Mouse (Mus musculus) myocyte (in vitro differentiated cells): ENCODE results near the gene Wrb. TPM values are rescaled to one million over a fixed set of nuclear protein-coding genes. Genes with fewer than 3 reads are reported as not detected.
"Not testable (repeated sequence)": the region's sequence is repeated elsewhere in the genome, so short reads cannot be mapped to it uniquely, and the experiment has no call there.

Experiments
- H3K27me3 ChIP-seq: one replicate; pipeline ENCODE4 v1.6.1; 2011; ENCODE audit not compliant: control insufficient read depth, insufficient read depth, insufficient read length
- H3K36me3 ChIP-seq: one replicate; pipeline ENCODE4 v1.6.1; 2011; ENCODE audit not compliant: control insufficient read depth, insufficient read depth
- H3K4me2 ChIP-seq: one replicate; pipeline ENCODE4 v1.6.1; 2011; ENCODE audit warnings: low read depth, control low read depth
- H3K4me3 ChIP-seq: one replicate; pipeline ENCODE4 v1.5.1; 2011; ENCODE audit warnings: mild to moderate bottlenecking, control low read depth, moderate library complexity
- H3K79me2 ChIP-seq: one replicate; pipeline ENCODE4 v1.6.1; 2011; ENCODE audit not compliant: control insufficient read depth, insufficient read depth
- H3ac ChIP-seq: one replicate; pipeline ENCODE4 v1.6.1; 2011; ENCODE audit not compliant: control insufficient read depth, insufficient read length
- CEBPB ChIP-seq: IDR thresholded peaks from 2 replicates; pipeline ENCODE4 v1.6.1; 2011; ENCODE audit warnings: mild to moderate bottlenecking, moderate library complexity; ENCODE audit not compliant: poor library complexity, insufficient read depth, severe bottlenecking
- E2F4 ChIP-seq: IDR thresholded peaks from one replicate; pipeline ENCODE4 v1.6.1; 2011; ENCODE audit warnings: mild to moderate bottlenecking, control low read depth, moderate library complexity; ENCODE audit not compliant: insufficient read depth
- MAX ChIP-seq: IDR thresholded peaks from one replicate; pipeline ENCODE4 v1.6.1; 2011; ENCODE audit warnings: low read depth, mild to moderate bottlenecking, control low read depth
- MYOD1 ChIP-seq, 3 experiments: IDR thresholded peaks; one replicate each; pipeline ENCODE4 v1.6.1; 2011; ENCODE audit warnings: control low read depth in 2 of 3, low read depth in 2 of 3, mild to moderate bottlenecking in 2 of 3, moderate library complexity in 1 of 3; ENCODE audit not compliant: insufficient read length in 2 of 3, control insufficient read depth in 1 of 3
- MYOG ChIP-seq, 3 experiments: IDR thresholded peaks; one replicate each; pipeline ENCODE4 v1.6.1; 2011; ENCODE audit warnings: control low read depth in 2 of 3, low read depth in 2 of 3, mild to moderate bottlenecking in 2 of 3; ENCODE audit not compliant: insufficient read length in 2 of 3, control insufficient read depth in 1 of 3, insufficient read depth in 1 of 3
- POLR2A ChIP-seq: IDR thresholded peaks from one replicate; pipeline ENCODE4 v1.6.1; 2011; ENCODE audit warnings: low read depth, mild to moderate bottlenecking, control low read depth, moderate library complexity; ENCODE audit not compliant: insufficient read length
- POLR2AphosphoS2 ChIP-seq: IDR thresholded peaks from one replicate; pipeline ENCODE4 v1.6.1; 2011; ENCODE audit warnings: low read depth, control low read depth; ENCODE audit not compliant: insufficient read length
- REST ChIP-seq: IDR thresholded peaks from one replicate; pipeline ENCODE4 v1.6.1; 2011; ENCODE audit warnings: mild to moderate bottlenecking, control low read depth, moderate library complexity; ENCODE audit not compliant: insufficient read depth, insufficient read length
- SRF ChIP-seq: IDR thresholded peaks from one replicate; pipeline ENCODE4 v1.6.1; 2011; ENCODE audit warnings: low read depth; ENCODE audit not compliant: control insufficient read depth, insufficient read length
- TCF12 ChIP-seq: IDR thresholded peaks from one replicate; pipeline ENCODE4 v1.6.1; 2011; ENCODE audit warnings: mild to moderate bottlenecking, control low read depth; ENCODE audit not compliant: poor library complexity, insufficient read depth, severe bottlenecking
- TCF3 ChIP-seq: IDR thresholded peaks from one replicate; pipeline ENCODE4 v1.6.1; 2011; ENCODE audit warnings: low read depth, control low read depth; ENCODE audit not compliant: insufficient read length
- USF1 ChIP-seq: IDR thresholded peaks from one replicate; pipeline ENCODE4 v1.6.1; 2011; ENCODE audit warnings: low read depth, mild to moderate bottlenecking, control low read depth, moderate library complexity
- polyA plus RNA-seq: library from polyadenylated mRNA; unstranded; fragments of >200 nt; fragmentation: generic; extraction: Trizol; gene quantifications from one replicate; pipeline ENCODE4 v1.2.1, GENCODE M21; 2012; ENCODE audit warnings: missing spikeins

Gene Wrb
- polyA plus RNA-seq, 1 experiment, result 16.4 TPM

GRCm38 (mm10) chr16:96127288-96127656 lies 17.9 kb upstream of the Wrb start:
- Histone ChIP-seq H3K4me3 (peak overlapping the region; percentile 49), H3K27me3 (no peaks in the 10 kb centered on the region), H3K36me3 (peaks cover 31% of the 10 kb centered on the region), H3K79me2 (peaks cover 31% of the 10 kb centered on the region), H3K4me2 (no peak overlapping the region), H3ac (peak overlapping the region; percentile 75)
- TF ChIP-seq POLR2AphosphoS2 (no peak), MYOD1 (IDR thresholded peaks at IDR 0.05; ENCODE audit: control insufficient read depth in 1 of 3, insufficient read length in 2 of 3, low read depth in 2 of 3) (peak in 1 of 3 experiments; percentile 10)

- Histone ChIP-seq H3ac (peak within 1 kb of the TSS; percentile 75), H3K79me2 (peaks cover 29% of the 10 kb centered on the region), H3K27me3 (no peaks in the 10 kb centered on the region), H3K4me2 (peak within 1 kb of the TSS; percentile 90), H3K36me3 (peaks cover 31% of the 10 kb centered on the region), H3K4me3 (peak within 1 kb of the TSS; percentile 49)
- no peak for TF ChIP-seq CEBPB
- peak; percentile 29 for TF ChIP-seq TCF12
- peak; percentile 89 for TF ChIP-seq USF1
- peak; percentile 80 for TF ChIP-seq POLR2AphosphoS2
- TF ChIP-seq SRF, result no peak
- peak; percentile 75 to 85 (median 82) for TF ChIP-seq MYOG (IDR thresholded peaks at IDR 0.05; ENCODE audit: control insufficient read depth in 1 of 3, insufficient read depth in 1 of 3, insufficient read length in 2 of 3, low read depth in 2 of 3)
- peak; percentile 79 for TF ChIP-seq POLR2A
- peak; percentile 60 to 81 (median 78) for TF ChIP-seq MYOD1 (IDR thresholded peaks at IDR 0.05; ENCODE audit: control insufficient read depth in 1 of 3, insufficient read length in 2 of 3, low read depth in 2 of 3)
These were observed 17.4 kb upstream of the Wrb start, which contains the start of gene Hmgn1 for GRCm38 (mm10) chr16:96127657-96128344. Gene Hmgn1, minus strand, starts transcription at chr16:96127729.

GRCm38 (mm10) chr16:96128466-96128865 lies 16.7 kb upstream of the Wrb start:
- TF ChIP-seq MYOD1 (IDR thresholded peaks at IDR 0.05; ENCODE audit: control insufficient read depth in 1 of 3, insufficient read length in 2 of 3, low read depth in 2 of 3) (no peak), TCF3 (no peak), TCF12 (no peak), CEBPB (no peak), POLR2A (no peak), REST (no peak)
- H3K79me2 ChIP-seq, result peaks cover 26% of the 10 kb centered on the region
- peak overlapping the region; percentile 49 for H3K4me3 ChIP-seq
- no peaks in the 10 kb centered on the region for H3K27me3 ChIP-seq
- H3K4me2 ChIP-seq, result peak overlapping the region; percentile 90
- H3K36me3 ChIP-seq, result peaks cover 30% of the 10 kb centered on the region
- H3ac ChIP-seq, result no peak overlapping the region

- H3K27me3 ChIP-seq, H3K36me3 ChIP-seq: not testable (repeated sequence)
- Histone ChIP-seq H3ac (peak overlapping the region; percentile 18), H3K4me3 (peak overlapping the region; percentile 49), H3K4me2 (peak overlapping the region; percentile 10), H3K79me2 (peaks cover 33% of the 10 kb centered on the region)
These were observed 478 bp upstream of the Wrb start for GRCm38 (mm10) chr16:96144748-96145109.

- Histone ChIP-seq H3K36me3 (no peaks in the 10 kb centered on the region), H3K4me3 (peak overlapping the region; percentile 49), H3K27me3 (no peaks in the 10 kb centered on the region), H3ac (peak overlapping the region; percentile 18), H3K79me2 (peaks cover 44% of the 10 kb centered on the region), H3K4me2 (peak overlapping the region; percentile 85)
- TF ChIP-seq SRF (no peak), MAX (no peak), TCF3 (no peak), CEBPB (no peak), REST (no peak), POLR2A (no peak), POLR2AphosphoS2 (no peak), MYOD1 (IDR thresholded peaks at IDR 0.05; ENCODE audit: control insufficient read depth in 1 of 3, insufficient read length in 2 of 3, low read depth in 2 of 3) (no peak), E2F4 (no peak), USF1 (no peak), MYOG (IDR thresholded peaks at IDR 0.05; ENCODE audit: control insufficient read depth in 1 of 3, insufficient read depth in 1 of 3, insufficient read length in 2 of 3, low read depth in 2 of 3) (no peak), TCF12 (no peak)
These were observed 607 bp downstream of the Wrb start for GRCm38 (mm10) chr16:96145814-96146213.

- H3K36me3 ChIP-seq, result no peaks in the 10 kb centered on the region
- peak overlapping the region; percentile 67 for H3K4me2 ChIP-seq
- H3ac ChIP-seq, result no peak overlapping the region
- H3K4me3 ChIP-seq, result no peak overlapping the region
- no peaks in the 10 kb centered on the region for H3K27me3 ChIP-seq
- H3K79me2 ChIP-seq, result peaks cover 44% of the 10 kb centered on the region
- no peak for TF ChIP-seq TCF3
- TF ChIP-seq POLR2A, result no peak
These were observed 3.6 kb downstream of the Wrb start for GRCm38 (mm10) chr16:96148834-96149233.
